Mouse (Mus musculus): ENCODE measurements around the gene Pfkm.

DNA sequence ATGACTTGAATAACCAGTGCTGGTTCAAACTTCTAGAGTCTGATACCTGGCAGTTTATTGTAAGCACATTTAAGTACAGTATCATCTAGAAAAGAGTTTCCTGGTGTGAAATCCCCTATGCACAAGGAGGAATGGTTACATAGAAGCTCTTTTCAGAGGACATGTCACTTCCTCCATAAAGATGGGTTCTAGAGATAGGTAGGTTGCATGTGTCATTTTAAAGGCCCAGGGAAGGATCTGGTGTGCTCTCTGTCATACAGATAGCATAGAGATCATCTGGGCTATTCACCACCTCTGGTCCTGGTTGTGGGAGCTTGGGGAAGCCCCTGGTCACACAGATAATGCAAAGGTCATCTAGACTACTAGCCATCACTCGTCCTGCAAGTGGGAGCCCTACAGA, 64.9 kb downstream of the Pfkm start:
- TF ChIP-seq POLR2A (IDR thresholded peaks at IDR 0.05; ENCODE audit: insufficient read length, low read depth) (no peak), E2F4 (IDR thresholded peaks at IDR 0.05; ENCODE audit: insufficient read depth) (no peak), CEBPB (IDR thresholded peaks at IDR 0.05; ENCODE audit: insufficient read depth, poor library complexity, severe bottlenecking) (no peak), USF1 (IDR thresholded peaks at IDR 0.05; ENCODE audit: low read depth) (no peak), MAX (IDR thresholded peaks at IDR 0.05; ENCODE audit: low read depth) (no peak), MYOD1 (IDR thresholded peaks at IDR 0.05; ENCODE audit: control insufficient read depth in 1 of 3, insufficient read length in 2 of 3, low read depth in 2 of 3) (no peak), TCF12 (IDR thresholded peaks at IDR 0.05; ENCODE audit: insufficient read depth, poor library complexity, severe bottlenecking) (no peak), TCF3 (IDR thresholded peaks at IDR 0.05; ENCODE audit: insufficient read length, low read depth) (no peak), POLR2AphosphoS2 (IDR thresholded peaks at IDR 0.05; ENCODE audit: insufficient read length, low read depth) (no peak), MYOG (IDR thresholded peaks at IDR 0.05; ENCODE audit: control insufficient read depth in 1 of 3, insufficient read depth in 1 of 3, insufficient read length in 2 of 3, low read depth in 2 of 3) (no peak), REST (IDR thresholded peaks at IDR 0.05; ENCODE audit: insufficient read depth, insufficient read length) (no peak), SRF (IDR thresholded peaks at IDR 0.05; ENCODE audit: control insufficient read depth, insufficient read length, low read depth) (no peak)

Measured in myocyte (in vitro differentiated cells).